Mouse (Mus musculus): ENCODE results near the gene Snx29. TPM values are rescaled to one million over a fixed set of nuclear protein-coding genes. Genes with fewer than 3 reads are reported as not detected.

Snx29 gene
- total RNA-seq, 2 experiments from 2014 or later, result 12.2 to 16.3 TPM

- intact Hi-C loops (cut with DNase I), result no loop called here
- no peak for DNase-seq
These were observed 425.2 kb downstream of the Snx29 start for GRCm38 (mm10) chr16:11747867-11748266.

DNA sequence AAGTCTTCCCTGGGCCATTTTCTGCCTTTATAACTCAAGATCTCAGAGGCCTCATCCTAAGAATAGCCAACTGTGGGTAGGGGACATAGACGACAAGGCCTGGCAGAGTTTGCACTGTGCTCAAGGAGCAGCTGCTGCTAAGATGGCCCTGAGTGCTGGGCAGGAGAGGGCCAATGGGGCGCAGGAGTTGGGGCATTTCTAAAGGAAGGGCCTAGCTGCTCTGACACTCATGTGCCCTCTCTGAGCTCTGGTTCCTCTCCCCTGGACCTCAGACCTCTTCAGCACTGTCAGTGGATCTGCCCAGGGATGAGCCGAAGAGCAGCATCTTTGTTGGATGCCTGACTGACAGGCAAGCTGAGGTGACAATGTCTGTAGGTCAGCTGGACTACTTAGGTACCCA lies 426.4 kb downstream of the Snx29 start:
- no peak for DNase-seq
- intact Hi-C loops (cut with DNase I), result no loop called here

- intact Hi-C loops (cut with DNase I), result no loop called here
- no peak for DNase-seq
These were observed 427.9 kb downstream of the Snx29 start for GRCm38 (mm10) chr16:11750605-11751004.

DNA sequence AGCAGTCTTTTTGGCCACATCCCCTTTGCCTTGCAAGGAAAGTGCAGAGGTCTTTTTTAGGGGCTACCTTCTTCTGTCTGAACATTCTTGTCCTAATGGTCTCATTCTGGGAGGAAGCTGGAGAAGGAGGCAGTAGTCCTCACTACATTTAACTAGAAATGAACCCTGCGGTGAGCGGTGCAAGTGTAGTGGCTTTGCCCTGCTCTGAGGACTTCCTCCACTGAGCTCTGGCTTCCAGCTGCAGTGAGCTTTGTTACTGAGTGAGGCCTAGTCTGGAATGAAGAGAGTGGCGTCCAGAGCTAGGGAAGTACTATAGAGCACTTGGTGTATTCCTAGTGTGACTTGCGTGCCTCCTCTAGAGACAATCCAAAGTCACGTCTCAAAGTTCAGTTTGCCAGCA lies 429.8 kb downstream of the Snx29 start:
- intact Hi-C loops (cut with DNase I), result no loop called here
- DNase-seq, result no peak

DNA sequence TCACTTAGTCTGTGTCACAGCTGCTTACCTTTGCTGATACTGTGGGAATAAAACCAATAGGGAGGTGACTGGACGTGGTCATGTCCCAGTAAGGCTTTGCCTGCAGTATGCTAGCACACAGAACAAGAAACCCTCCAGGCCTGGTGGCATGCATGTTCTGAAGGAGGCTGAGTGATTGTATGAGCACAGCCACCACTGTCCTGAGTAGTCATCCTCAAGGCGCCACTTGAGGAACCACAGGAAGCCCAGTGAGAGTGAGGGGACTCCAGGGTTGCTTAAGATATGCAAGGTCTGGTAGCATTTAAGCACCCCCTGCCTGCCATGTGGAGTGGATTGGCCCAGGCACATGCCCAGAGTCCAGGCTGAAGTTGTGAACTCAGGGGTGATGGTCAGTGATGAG lies 430.8 kb downstream of the Snx29 start:
- intact Hi-C loops (cut with DNase I), result no loop called here

DNA sequence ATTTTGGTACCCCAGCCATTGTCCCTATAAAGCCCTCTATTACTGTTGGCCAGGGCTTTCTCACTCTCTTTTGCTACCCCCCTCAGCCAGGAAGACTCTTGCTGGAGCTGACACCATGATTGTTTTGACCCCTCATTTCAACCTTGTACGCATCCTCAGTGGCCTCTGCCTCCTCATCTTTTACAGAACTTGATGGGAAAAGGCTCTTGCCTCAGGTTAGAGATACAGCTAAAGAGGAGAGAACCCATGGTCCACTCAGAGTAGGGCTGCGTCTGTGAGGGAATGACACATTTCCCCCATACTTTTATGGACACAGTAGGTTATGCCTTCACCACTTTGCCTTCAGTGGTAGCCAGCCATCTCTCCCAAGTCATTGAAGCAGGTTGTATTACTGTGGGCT lies 431.4 kb downstream of the Snx29 start:
- no peak for DNase-seq
- intact Hi-C loops (cut with DNase I), result no loop called here

More for the DNA sequence above, 430.8 kb downstream of the Snx29 start:
- DNase-seq, result no peak

DNA sequence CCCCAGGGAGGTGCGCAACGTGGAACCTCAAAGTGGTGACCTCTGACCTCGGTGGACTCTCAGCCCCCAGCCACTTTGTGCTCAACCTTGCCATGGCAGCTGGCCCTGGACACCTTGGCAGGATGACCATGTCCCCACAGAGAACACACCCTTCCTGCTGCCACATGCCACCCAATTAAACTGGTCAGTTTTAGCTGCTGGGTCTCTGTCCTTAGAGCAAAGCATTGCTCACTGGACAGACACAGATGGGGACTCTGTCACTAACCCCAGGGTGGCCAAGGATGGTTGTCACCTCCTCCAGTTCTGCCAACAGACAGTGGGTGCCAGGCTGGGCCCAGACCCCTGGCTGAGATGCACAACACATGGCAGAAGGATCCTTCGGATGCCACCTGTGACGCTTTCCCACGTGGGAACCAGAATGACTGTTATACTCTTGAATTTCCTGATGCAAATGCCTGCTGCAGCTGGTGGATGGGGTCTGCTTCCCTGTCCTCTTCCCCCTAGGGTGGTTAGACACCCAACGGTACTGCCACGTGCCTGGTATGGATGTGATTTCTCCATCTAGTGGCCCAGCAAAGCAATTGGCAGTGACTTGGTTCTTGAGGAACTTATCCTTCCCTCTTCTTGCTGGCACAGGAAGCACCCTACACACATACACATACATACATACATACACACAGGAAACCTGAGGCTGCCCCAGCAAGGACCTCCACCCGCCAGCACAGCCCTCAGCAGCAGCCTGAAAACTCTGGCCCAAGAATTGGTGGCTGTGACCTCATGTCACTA lies 432.8 kb downstream of the Snx29 start:
- DNase-seq, result no peak
- intact Hi-C loops (cut with DNase I), result no loop called here

GRCm38 (mm10) chr16:11756598-11757245 lies 434.0 kb downstream of the Snx29 start:
- DNase-seq, result no peak
- intact Hi-C loops (cut with DNase I), result no loop called here

GRCm38 (mm10) chr16:11757471-11757870 lies 434.8 kb downstream of the Snx29 start:
- DNase-seq, result no peak
- intact Hi-C loops (cut with DNase I), result no loop called here

- no peak for DNase-seq
- intact Hi-C loops (cut with DNase I), result no loop called here
These were observed 435.2 kb downstream of the Snx29 start for GRCm38 (mm10) chr16:11757951-11758350.

GRCm38 (mm10) chr16:11772318-11772717 lies 449.6 kb downstream of the Snx29 start:
- intact Hi-C loops (cut with DNase I), result no loop called here
- DNase-seq, result no peak

DNA sequence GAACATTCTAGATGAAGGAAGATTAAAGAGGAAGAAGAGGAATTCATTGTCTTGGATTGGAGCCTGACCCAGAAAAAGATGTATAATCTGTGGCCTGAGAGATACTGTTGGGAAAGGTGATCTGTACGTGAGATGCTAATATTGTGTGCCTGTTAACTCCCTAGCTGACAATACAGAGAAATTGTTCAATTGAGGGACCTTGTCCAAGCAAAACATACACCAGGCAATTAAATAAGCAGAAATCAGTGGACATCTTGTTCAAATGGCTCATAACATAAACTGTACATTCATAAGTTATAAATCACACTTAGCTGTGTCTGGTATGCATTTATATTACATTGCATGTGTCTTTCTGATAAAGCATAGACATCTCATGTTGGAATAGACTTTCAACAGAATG lies 451.6 kb downstream of the Snx29 start:
- DNase-seq, result no peak
- intact Hi-C loops (cut with DNase I), result no loop called here

- peak; percentile 26 to 33 for DNase-seq
- intact Hi-C loops (cut with DNase I), result no loop called here
These were observed 453.8 kb downstream of the Snx29 start for GRCm38 (mm10) chr16:11776528-11776927.

GRCm38 (mm10) chr16:11778191-11778590 lies 455.5 kb downstream of the Snx29 start:
- intact Hi-C loops (cut with DNase I), result no loop called here
- DNase-seq, result no peak

DNA sequence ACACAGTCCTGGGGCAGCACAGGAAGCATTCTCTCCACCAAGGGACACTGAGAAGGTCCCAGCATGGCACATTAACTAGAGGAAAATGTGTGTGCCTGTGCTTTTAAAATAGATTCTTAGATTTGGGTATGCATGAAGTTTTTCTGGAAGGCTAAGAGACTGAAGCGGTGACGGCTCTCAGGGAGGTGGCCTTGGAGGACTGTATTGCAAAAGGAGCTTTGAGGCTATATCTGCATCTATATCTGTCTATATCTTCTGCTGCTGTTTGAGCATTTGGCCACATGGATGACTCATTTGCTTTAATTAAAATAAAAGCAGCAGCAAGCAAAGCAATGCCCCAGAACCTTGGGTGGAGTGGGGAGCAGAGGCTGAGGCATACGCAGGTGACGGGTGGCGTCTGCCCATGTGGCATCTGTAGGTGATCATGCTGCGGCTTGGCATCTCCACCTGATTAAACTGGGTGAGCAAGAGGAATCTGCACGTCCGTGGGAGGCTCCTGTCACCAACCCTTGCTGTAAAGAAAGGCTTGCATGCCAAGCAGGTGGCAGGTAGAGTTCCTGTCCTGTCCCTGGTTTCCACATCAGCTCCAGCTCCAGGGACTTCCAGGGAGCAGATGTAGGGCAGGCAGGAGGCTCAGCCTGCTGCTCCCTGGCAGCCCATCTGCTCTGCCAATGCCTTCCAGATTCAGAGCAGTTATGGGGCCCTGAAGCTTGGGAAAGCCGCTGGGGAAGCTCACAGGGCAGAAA lies 456.2 kb downstream of the Snx29 start:
- intact Hi-C loops (cut with DNase I), result no loop called here
- no peak for DNase-seq

GRCm38 (mm10) chr16:11782082-11782481 lies 459.4 kb downstream of the Snx29 start:
- DNase-seq, result peak in 1 of 2 experiments; percentile 12
- intact Hi-C loops (cut with DNase I), result no loop called here

DNA sequence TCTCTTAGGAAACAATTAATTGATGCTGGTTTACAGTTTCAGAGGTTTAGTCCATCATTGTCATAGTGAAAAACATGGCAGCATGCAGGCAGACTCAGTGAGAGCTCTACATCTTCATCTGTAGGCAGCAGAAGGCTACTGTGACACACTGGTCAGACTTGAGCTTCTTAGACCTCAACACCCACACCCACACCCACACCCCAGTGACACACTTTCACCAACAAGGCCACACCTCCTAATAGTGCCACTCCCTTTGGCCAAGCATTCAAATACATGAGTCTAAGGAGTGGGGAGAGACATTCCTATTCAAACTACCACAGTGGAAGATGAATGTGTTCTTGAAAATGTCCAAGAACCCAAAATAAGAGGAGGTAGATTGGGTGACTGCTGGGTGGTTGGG lies 460.6 kb downstream of the Snx29 start:
- intact Hi-C loops (cut with DNase I), result no loop called here
- DNase-seq, result no peak

DNA sequence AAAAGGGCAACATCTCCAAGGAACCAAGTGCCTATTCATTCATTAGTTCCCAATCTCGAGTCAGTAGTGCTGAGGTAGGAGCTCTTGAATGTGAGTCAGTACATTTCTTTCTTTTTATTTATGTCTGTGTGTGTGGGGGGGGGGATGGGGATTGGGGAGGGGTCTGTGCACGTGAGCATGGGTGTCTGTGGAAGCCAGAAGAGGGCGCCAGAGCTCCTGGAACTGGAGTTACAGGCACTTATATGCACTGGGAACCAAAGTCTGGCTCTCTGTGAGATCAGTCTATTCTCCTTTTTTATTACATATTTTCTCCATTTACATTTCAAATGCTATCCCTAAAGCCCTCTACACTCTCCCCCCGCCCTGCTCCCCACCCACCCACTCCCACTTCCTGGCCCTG lies 461.6 kb downstream of the Snx29 start:
- DNase-seq, result no peak
- intact Hi-C loops (cut with DNase I), result no loop called here

DNA sequence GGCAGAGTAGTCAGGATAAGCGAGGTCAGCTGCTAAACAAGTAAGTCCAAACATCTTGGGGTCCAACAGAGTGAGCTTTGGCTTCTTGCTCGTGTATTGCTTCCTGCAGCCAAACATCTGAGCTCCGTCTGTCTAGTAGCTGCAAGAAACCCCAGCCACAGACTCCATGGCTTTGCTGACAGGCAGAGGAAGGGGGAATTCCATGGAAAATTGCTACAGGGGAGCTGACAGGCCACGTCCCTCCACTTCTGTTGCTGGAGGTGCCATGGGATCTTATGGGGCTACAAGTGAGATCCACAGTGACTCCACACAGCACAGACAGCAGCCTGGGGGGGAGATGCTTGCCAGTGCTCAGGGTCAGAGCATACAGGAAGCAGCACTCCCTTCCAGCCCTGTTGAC lies 463.1 kb downstream of the Snx29 start:
- DNase-seq, result peak in 1 of 2 experiments; percentile 35
- intact Hi-C loops (cut with DNase I), result no loop called here

DNA sequence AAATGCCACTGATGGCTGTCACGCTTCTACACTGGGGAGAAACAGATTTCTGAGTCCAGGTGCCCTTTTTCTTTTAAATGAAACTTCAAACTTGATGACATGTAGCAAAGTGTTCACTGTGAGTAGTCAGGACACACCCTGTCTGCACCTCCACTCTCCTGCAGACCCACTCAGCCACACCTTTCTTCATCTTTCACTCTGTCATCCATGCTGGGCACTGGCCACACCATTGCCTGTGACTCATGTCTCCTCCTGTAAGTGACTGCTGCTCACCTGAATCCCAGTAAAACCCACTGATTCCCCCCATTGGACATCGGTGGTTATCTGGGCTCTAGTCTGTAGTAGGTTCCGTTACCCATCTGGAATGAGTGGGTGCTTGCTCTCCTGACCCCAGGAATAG lies 467.8 kb downstream of the Snx29 start:
- intact Hi-C loops (cut with DNase I), result no loop called here

DNA sequence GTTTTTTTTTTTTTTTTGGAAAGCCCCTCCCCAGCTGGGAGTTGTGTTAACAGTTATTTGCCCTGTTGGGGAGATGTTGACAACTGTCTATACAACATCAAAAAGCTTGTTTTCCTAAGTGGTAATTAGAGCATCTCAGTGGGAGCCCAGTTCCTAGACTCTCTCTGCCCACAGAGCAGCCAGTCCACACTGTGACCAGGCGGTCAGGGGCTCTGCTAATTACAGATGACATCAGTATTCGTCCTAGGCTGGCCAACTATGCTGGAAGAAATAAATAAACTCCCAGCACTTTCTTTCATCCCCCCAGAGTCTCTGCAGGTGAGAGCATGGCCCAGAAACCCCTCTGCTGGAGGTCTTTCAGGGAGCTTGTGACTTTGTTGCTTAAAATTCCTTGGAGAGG lies 470.7 kb downstream of the Snx29 start:
- no peak for DNase-seq
- intact Hi-C loops (cut with DNase I), result no loop called here

More for the DNA sequence above, 467.8 kb downstream of the Snx29 start:
- no peak for DNase-seq

DNA sequence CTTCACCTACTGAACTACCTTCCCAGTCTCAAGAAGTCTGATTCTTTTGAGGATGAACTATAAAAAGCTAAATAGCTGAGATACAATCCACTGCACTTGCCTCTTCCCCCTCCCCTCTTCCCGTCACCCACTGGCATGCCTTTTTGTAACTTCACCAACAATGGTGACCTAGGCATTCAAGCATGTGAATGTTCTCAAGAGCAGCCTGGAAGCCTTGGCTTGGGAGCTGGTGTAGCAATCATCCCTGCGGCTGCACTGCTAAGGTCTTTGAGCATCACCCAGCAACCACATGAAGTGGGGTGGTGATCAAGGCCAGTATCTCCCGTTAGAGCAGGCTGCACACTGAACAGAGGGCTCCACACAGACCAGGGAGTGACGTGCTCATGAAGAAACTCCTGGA lies 471.9 kb downstream of the Snx29 start:
- DNase-seq, result no peak
- intact Hi-C loops (cut with DNase I), result no loop called here
